Mouse (Mus musculus): ENCODE results near the gene Lgals8. TPM values are rescaled to one million over a fixed set of nuclear protein-coding genes. Genes with fewer than 3 reads are reported as not detected.

The Lgals8 gene
- polyA plus RNA-seq, 1 experiment from 2014 or later: 12.7 TPM

- H3K27me3 ChIP-seq (ENCODE audit: control insufficient read depth, insufficient read depth, low read length): no peaks in the 10 kb centered on the region
- no peak for ATAC-seq (replicated peaks; ENCODE audit: insufficient number of reproducible peaks, low FRiP score, low TSS enrichment)
- no peaks in the 10 kb centered on the region for H3K36me3 ChIP-seq (ENCODE audit: control insufficient read depth, insufficient read depth, low read length)
- H3K4me2 ChIP-seq: no peak overlapping the region
- no peaks in the 10 kb centered on the region for H3K9me3 ChIP-seq (replicated peaks; ENCODE audit: control insufficient read depth, low read length)
- H3K9ac ChIP-seq (ENCODE audit: low read depth, low read length): no peak overlapping the region
- no peaks in the 10 kb centered on the region for H3K4me1 ChIP-seq (ENCODE audit: control insufficient read depth, insufficient read depth, low read length)
- H3K27ac ChIP-seq (ENCODE audit: low read depth, low read length): no peak overlapping the region
- 49% methylated on average over 8 of the region's 8 CpGs for WGBS (ENCODE audit: insufficient replicate concordance)
- H3K4me3 ChIP-seq (ENCODE audit: low read depth, low read length): no peak overlapping the region
Observed at GRCm38 (mm10) chr13:12497809-12498208, 33.1 kb upstream of the Lgals8 start.

- no peak for ATAC-seq (replicated peaks; ENCODE audit: insufficient number of reproducible peaks, low FRiP score, low TSS enrichment)
- no peak overlapping the region for H3K9ac ChIP-seq (ENCODE audit: low read depth, low read length)
- H3K4me3 ChIP-seq (ENCODE audit: low read depth, low read length): no peak overlapping the region
- H3K36me3 ChIP-seq (ENCODE audit: control insufficient read depth, insufficient read depth, low read length): no peaks in the 10 kb centered on the region
- H3K4me1 ChIP-seq (ENCODE audit: control insufficient read depth, insufficient read depth, low read length): no peaks in the 10 kb centered on the region
- 88% methylated on average over 9 of the region's 9 CpGs for WGBS (ENCODE audit: insufficient replicate concordance)
- no peaks in the 10 kb centered on the region for H3K9me3 ChIP-seq (replicated peaks; ENCODE audit: control insufficient read depth, low read length)
- no peak overlapping the region for H3K27ac ChIP-seq (ENCODE audit: low read depth, low read length)
- no peaks in the 10 kb centered on the region for H3K27me3 ChIP-seq (ENCODE audit: control insufficient read depth, insufficient read depth, low read length)
- H3K4me2 ChIP-seq: no peak overlapping the region
Observed at GRCm38 (mm10) chr13:12494750-12495149, 30.0 kb upstream of the Lgals8 start.

GRCm38 (mm10) chr13:12492515-12492914, 27.8 kb upstream of the Lgals8 start:
- Histone ChIP-seq H3K27me3 (ENCODE audit: control insufficient read depth, insufficient read depth, low read length) (no peaks in the 10 kb centered on the region), H3K4me2 (no peak overlapping the region), H3K9ac (ENCODE audit: low read depth, low read length) (no peak overlapping the region), H3K4me1 (ENCODE audit: control insufficient read depth, insufficient read depth, low read length) (no peaks in the 10 kb centered on the region), H3K9me3 (replicated peaks; ENCODE audit: control insufficient read depth, low read length) (no peaks in the 10 kb centered on the region), H3K4me3 (ENCODE audit: low read depth, low read length) (no peak overlapping the region), H3K36me3 (ENCODE audit: control insufficient read depth, insufficient read depth, low read length) (no peaks in the 10 kb centered on the region), H3K27ac (ENCODE audit: low read depth, low read length) (no peak overlapping the region)
- 79% methylated on average over 3 of the region's 3 CpGs for WGBS (ENCODE audit: insufficient replicate concordance)
- no peak for ATAC-seq (replicated peaks; ENCODE audit: insufficient number of reproducible peaks, low FRiP score, low TSS enrichment)

GRCm38 (mm10) chr13:12485640-12486039, 20.9 kb upstream of the Lgals8 start:
- H3K27ac ChIP-seq (ENCODE audit: low read depth, low read length): no peak overlapping the region
- no peak overlapping the region for H3K4me3 ChIP-seq (ENCODE audit: low read depth, low read length)
- H3K9me3 ChIP-seq (replicated peaks; ENCODE audit: control insufficient read depth, low read length): no peaks in the 10 kb centered on the region
- WGBS (ENCODE audit: insufficient replicate concordance): 77% methylated on average over 7 of the region's 7 CpGs
- no peaks in the 10 kb centered on the region for H3K36me3 ChIP-seq (ENCODE audit: control insufficient read depth, insufficient read depth, low read length)
- H3K4me2 ChIP-seq: no peak overlapping the region
- H3K4me1 ChIP-seq (ENCODE audit: control insufficient read depth, insufficient read depth, low read length): no peaks in the 10 kb centered on the region
- no peak for ATAC-seq (replicated peaks; ENCODE audit: insufficient number of reproducible peaks, low FRiP score, low TSS enrichment)
- H3K9ac ChIP-seq (ENCODE audit: low read depth, low read length): no peak overlapping the region
- no peaks in the 10 kb centered on the region for H3K27me3 ChIP-seq (ENCODE audit: control insufficient read depth, insufficient read depth, low read length)

GRCm38 (mm10) chr13:12485197-12485596, 20.5 kb upstream of the Lgals8 start:
- no peak for ATAC-seq (replicated peaks; ENCODE audit: insufficient number of reproducible peaks, low FRiP score, low TSS enrichment)
- Histone ChIP-seq H3K4me3 (ENCODE audit: low read depth, low read length) (no peak overlapping the region), H3K4me1 (ENCODE audit: control insufficient read depth, insufficient read depth, low read length) (no peaks in the 10 kb centered on the region), H3K9ac (ENCODE audit: low read depth, low read length) (no peak overlapping the region), H3K36me3 (ENCODE audit: control insufficient read depth, insufficient read depth, low read length) (no peaks in the 10 kb centered on the region), H3K27me3 (ENCODE audit: control insufficient read depth, insufficient read depth, low read length) (no peaks in the 10 kb centered on the region), H3K27ac (ENCODE audit: low read depth, low read length) (no peak overlapping the region), H3K9me3 (replicated peaks; ENCODE audit: control insufficient read depth, low read length) (no peaks in the 10 kb centered on the region), H3K4me2 (no peak overlapping the region)
- 74% methylated on average over 2 of the region's 2 CpGs for WGBS (ENCODE audit: insufficient replicate concordance)

GRCm38 (mm10) chr13:12479802-12480201, 15.1 kb upstream of the Lgals8 start:
- Histone ChIP-seq H3K9ac (ENCODE audit: low read depth, low read length) (no peak overlapping the region), H3K4me3 (ENCODE audit: low read depth, low read length) (no peak overlapping the region), H3K36me3 (ENCODE audit: control insufficient read depth, insufficient read depth, low read length) (no peaks in the 10 kb centered on the region), H3K9me3 (replicated peaks; ENCODE audit: control insufficient read depth, low read length) (no peaks in the 10 kb centered on the region), H3K4me1 (ENCODE audit: control insufficient read depth, insufficient read depth, low read length) (no peaks in the 10 kb centered on the region), H3K4me2 (no peak overlapping the region), H3K27me3 (ENCODE audit: control insufficient read depth, insufficient read depth, low read length) (no peaks in the 10 kb centered on the region), H3K27ac (ENCODE audit: low read depth, low read length) (no peak overlapping the region)
- 71% methylated on average over 6 of the region's 6 CpGs for WGBS (ENCODE audit: insufficient replicate concordance)
- no peak for ATAC-seq (replicated peaks; ENCODE audit: insufficient number of reproducible peaks, low FRiP score, low TSS enrichment)

GRCm38 (mm10) chr13:12478301-12478700, 13.6 kb upstream of the Lgals8 start:
- Histone ChIP-seq H3K27me3 (ENCODE audit: control insufficient read depth, insufficient read depth, low read length) (no peaks in the 10 kb centered on the region), H3K27ac (ENCODE audit: low read depth, low read length) (no peak overlapping the region), H3K4me3 (ENCODE audit: low read depth, low read length) (no peak overlapping the region), H3K4me2 (no peak overlapping the region), H3K9me3 (replicated peaks; ENCODE audit: control insufficient read depth, low read length) (no peaks in the 10 kb centered on the region), H3K36me3 (ENCODE audit: control insufficient read depth, insufficient read depth, low read length) (no peaks in the 10 kb centered on the region), H3K4me1 (ENCODE audit: control insufficient read depth, insufficient read depth, low read length) (no peaks in the 10 kb centered on the region), H3K9ac (ENCODE audit: low read depth, low read length) (no peak overlapping the region)
- 77% methylated on average over 15 of the region's 15 CpGs for WGBS (ENCODE audit: insufficient replicate concordance)
- ATAC-seq (replicated peaks; ENCODE audit: insufficient number of reproducible peaks, low FRiP score, low TSS enrichment): no peak

- no peak for ATAC-seq (replicated peaks; ENCODE audit: insufficient number of reproducible peaks, low FRiP score, low TSS enrichment)
- Histone ChIP-seq H3K4me1 (ENCODE audit: control insufficient read depth, insufficient read depth, low read length) (no peaks in the 10 kb centered on the region), H3K36me3 (ENCODE audit: control insufficient read depth, insufficient read depth, low read length) (no peaks in the 10 kb centered on the region), H3K27me3 (ENCODE audit: control insufficient read depth, insufficient read depth, low read length) (no peaks in the 10 kb centered on the region), H3K4me3 (ENCODE audit: low read depth, low read length) (no peak overlapping the region), H3K9ac (ENCODE audit: low read depth, low read length) (no peak overlapping the region), H3K27ac (ENCODE audit: low read depth, low read length) (no peak overlapping the region), H3K9me3 (replicated peaks; ENCODE audit: control insufficient read depth, low read length) (no peaks in the 10 kb centered on the region), H3K4me2 (no peak overlapping the region)
- WGBS (ENCODE audit: insufficient replicate concordance): 86% methylated on average over 4 of the region's 4 CpGs
Observed at GRCm38 (mm10) chr13:12476886-12477285, 12.1 kb upstream of the Lgals8 start.

- Histone ChIP-seq H3K9me3 (replicated peaks; ENCODE audit: control insufficient read depth, low read length) (no peaks in the 10 kb centered on the region), H3K9ac (ENCODE audit: low read depth, low read length) (no peak overlapping the region), H3K4me1 (ENCODE audit: control insufficient read depth, insufficient read depth, low read length) (no peaks in the 10 kb centered on the region), H3K4me2 (no peak overlapping the region), H3K36me3 (ENCODE audit: control insufficient read depth, insufficient read depth, low read length) (no peaks in the 10 kb centered on the region), H3K27me3 (ENCODE audit: control insufficient read depth, insufficient read depth, low read length) (no peaks in the 10 kb centered on the region), H3K27ac (ENCODE audit: low read depth, low read length) (no peak overlapping the region), H3K4me3 (ENCODE audit: low read depth, low read length) (no peak overlapping the region)
- ATAC-seq (replicated peaks; ENCODE audit: insufficient number of reproducible peaks, low FRiP score, low TSS enrichment): no peak
- 78% methylated on average over 6 of the region's 6 CpGs for WGBS (ENCODE audit: insufficient replicate concordance)
Observed at GRCm38 (mm10) chr13:12475239-12475638, 10.5 kb upstream of the Lgals8 start.
